Mouse (Mus musculus): Measurements from ENCODE around the gene Elmo2.

DNA sequence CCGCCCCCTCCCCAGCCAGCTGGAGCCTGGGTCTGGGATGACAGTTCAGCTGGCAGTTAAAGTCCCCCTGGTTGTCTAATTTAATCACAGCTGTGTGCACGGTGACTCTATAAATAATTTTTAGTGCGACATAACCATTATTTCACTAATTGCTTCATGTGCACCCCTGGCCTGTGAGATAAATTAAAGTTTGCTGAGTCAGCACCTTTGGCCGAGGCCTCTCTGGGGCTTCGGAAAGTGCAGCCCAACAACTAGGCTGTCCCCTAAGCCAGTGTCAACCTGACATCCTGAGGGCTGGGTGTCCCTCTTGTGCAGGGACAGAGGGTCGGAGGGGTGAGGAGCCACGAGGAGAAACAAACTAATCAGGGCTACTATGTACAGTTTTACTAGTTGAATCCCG lies 66.4 kb downstream of the Elmo2 start:
- TF ChIP-seq ZC3H11A (IDR thresholded peaks at IDR 0.05; ENCODE audit: borderline replicate concordance, low read depth, low read length): no peak
- TF ChIP-seq HCFC1 (IDR thresholded peaks at IDR 0.05; ENCODE audit: borderline replicate concordance, insufficient read depth, low read length): no peak
